Mouse (Mus musculus): ENCODE data around the gene Kpna6. TPM values are rescaled to one million over a fixed set of nuclear protein-coding genes. Genes with fewer than 3 reads are reported as not detected.
A peak's percentile ranks its signal among the peaks of the same experiment; 100 is the strongest.

Kpna6 gene
- total and polyA plus RNA-seq, 2 experiments from 2014 or later = 13.0 to 61.8 TPM

- peaks cover 15% of the 10 kb centered on the region for H3K36me3 ChIP-seq (ENCODE audit: insufficient read depth, low read length)
- H3K9ac ChIP-seq (replicated peaks; ENCODE audit: low read length) = peak overlapping the region; percentile 79
- H3K27me3 ChIP-seq (ENCODE audit: insufficient read depth, low read length) = no peaks in the 10 kb centered on the region
- DNase-seq (ENCODE audit: low spot score) = no peak
- peak overlapping the region; percentile 98 for H3K27ac ChIP-seq
- TF ChIP-seq CTCF (IDR thresholded peaks at IDR 0.05; ENCODE audit: low read depth) = no peak
- 18% methylated on average over 8 of the region's 8 CpGs for WGBS
- peaks cover 40% of the 10 kb centered on the region for H3K4me1 ChIP-seq (ENCODE audit: insufficient read depth, low read length)
- H3K4me2 ChIP-seq (ENCODE audit: low read depth, low read length) = peak overlapping the region; percentile 89
- no peaks in the 10 kb centered on the region for H3K9me3 ChIP-seq (ENCODE audit: low read length)
- peak overlapping the region; percentile 55 for H3K4me3 ChIP-seq (ENCODE audit: low read length)
- no peak for ATAC-seq
Measured at GRCm38 (mm10) chr4:129622803-129623535, 49.6 kb downstream of the Kpna6 start.

GRCm38 (mm10) chr4:129622120-129622802, 50.3 kb downstream of the Kpna6 start:
- DNase-seq (ENCODE audit: low spot score) = no peak
- no peak for TF ChIP-seq CTCF (IDR thresholded peaks at IDR 0.05; ENCODE audit: low read depth)
- Histone ChIP-seq H3K9ac (replicated peaks; ENCODE audit: low read length) (peak overlapping the region; percentile 79), H3K9me3 (ENCODE audit: low read length) (no peaks in the 10 kb centered on the region), H3K4me3 (ENCODE audit: low read length) (peak overlapping the region; percentile 55), H3K4me1 (ENCODE audit: insufficient read depth, low read length) (peaks cover 40% of the 10 kb centered on the region), H3K27ac (peak overlapping the region; percentile 98; the same call in 1 of the 2 replicates), H3K36me3 (ENCODE audit: insufficient read depth, low read length) (peaks cover 11% of the 10 kb centered on the region), H3K27me3 (ENCODE audit: insufficient read depth, low read length) (no peaks in the 10 kb centered on the region), H3K4me2 (ENCODE audit: low read depth, low read length) (peak overlapping the region; percentile 89)
- WGBS = 74% methylated on average over 11 of the region's 11 CpGs
- no peak for ATAC-seq

- ATAC-seq = no peak
- no peak for TF ChIP-seq CTCF (IDR thresholded peaks at IDR 0.05; ENCODE audit: low read depth)
Measured at GRCm38 (mm10) chr4:129621283-129621841, 51.2 kb downstream of the Kpna6 start.

GRCm38 (mm10) chr4:129620419-129621282, 51.9 kb downstream of the Kpna6 start:
- no peak overlapping the region; the same call in 1 of the 2 replicates for H3K27ac ChIP-seq
- TF ChIP-seq CTCF (IDR thresholded peaks at IDR 0.05; ENCODE audit: low read depth) = no peak
- 92% methylated on average over 11 of the region's 11 CpGs for WGBS
- peaks cover 39% of the 10 kb centered on the region for H3K4me1 ChIP-seq (ENCODE audit: insufficient read depth, low read length)
- no peak for DNase-seq (ENCODE audit: low spot score)
- H3K9ac ChIP-seq (replicated peaks; ENCODE audit: low read length) = 0 out of 2 replicates have a peak overlapping the region, but pooled peaks have one; percentile 30
- peak overlapping the region; percentile 23; the same call in 1 of the 2 replicates for H3K4me2 ChIP-seq (ENCODE audit: low read depth, low read length)
- H3K9me3 ChIP-seq (ENCODE audit: low read length) = no peaks in the 10 kb centered on the region
- no peak for ATAC-seq
- H3K36me3 ChIP-seq (ENCODE audit: insufficient read depth, low read length) = no peaks in the 10 kb centered on the region
- H3K4me3 ChIP-seq (ENCODE audit: low read length) = no peak overlapping the region
- no peaks in the 10 kb centered on the region for H3K27me3 ChIP-seq (ENCODE audit: insufficient read depth, low read length)

More at GRCm38 (mm10) chr4:129621283-129621841, 51.2 kb downstream of the Kpna6 start:
- no peak for DNase-seq (ENCODE audit: low spot score)
- Histone ChIP-seq H3K27ac (no peak overlapping the region; the same call in 1 of the 2 replicates), H3K9ac (replicated peaks; ENCODE audit: low read length) (0 out of 2 replicates have a peak overlapping the region, but pooled peaks have one; percentile 30), H3K36me3 (ENCODE audit: insufficient read depth, low read length) (peaks cover 2% of the 10 kb centered on the region), H3K27me3 (ENCODE audit: insufficient read depth, low read length) (no peaks in the 10 kb centered on the region), H3K4me3 (ENCODE audit: low read length) (no peak overlapping the region), H3K9me3 (ENCODE audit: low read length) (no peaks in the 10 kb centered on the region), H3K4me1 (ENCODE audit: insufficient read depth, low read length) (peaks cover 40% of the 10 kb centered on the region), H3K4me2 (ENCODE audit: low read depth, low read length) (peak overlapping the region; percentile 23; the same call in 1 of the 2 replicates)
- WGBS = 82% methylated on average over 8 of the region's 8 CpGs

- no peaks in the 10 kb centered on the region for H3K36me3 ChIP-seq (ENCODE audit: insufficient read depth, low read length)
- 5% methylated on average over 43 of the region's 44 CpGs for WGBS
- peak within 1 kb of the TSS; percentile 92 for H3K4me2 ChIP-seq (ENCODE audit: low read depth, low read length)
- H3K4me1 ChIP-seq (ENCODE audit: insufficient read depth, low read length) = peaks cover 27% of the 10 kb centered on the region
- H3K9me3 ChIP-seq (ENCODE audit: low read length) = no peaks in the 10 kb centered on the region
- TF ChIP-seq CTCF (IDR thresholded peaks at IDR 0.05; ENCODE audit: low read depth) = peak; percentile 56
- peak within 1 kb of the TSS; percentile 82 for H3K9ac ChIP-seq (replicated peaks; ENCODE audit: low read length)
- DNase-seq (ENCODE audit: low spot score) (peak; percentile 98), ATAC-seq (peak; percentile 92)
- H3K4me3 ChIP-seq (ENCODE audit: low read length) = peak within 1 kb of the TSS; percentile 57
- H3K27me3 ChIP-seq (ENCODE audit: insufficient read depth, low read length) = no peaks in the 10 kb centered on the region
- H3K27ac ChIP-seq = peak within 1 kb of the TSS; percentile 93
Measured at GRCm38 (mm10) chr4:129618786-129619691, 53.5 kb downstream of the Kpna6 start, which contains the start of gene Iqcc. Gene Iqcc, minus strand, starts transcription at chr4:129619099.
